Mouse (Mus musculus): ENCODE measurements around the gene Vmn1r236. TPM values are rescaled to one million over a fixed set of nuclear protein-coding genes. Genes with fewer than 3 reads are reported as not detected.

Vmn1r236 gene
- total RNA-seq (2018; cell fraction: chromatin; rRNA removed): not detected
- not detected for total RNA-seq (2018; cell fraction: cytosol; rRNA removed)
- total RNA-seq (2018; cell fraction: nucleus; rRNA removed): not detected
- not detected in 3 replicates for polyA plus RNA-seq (2018)

GRCm38 (mm10) chr17:21282642-21283041, at the start of gene Vmn1r236:
TSS of gene Vmn1r236 (plus strand) at chr17:21282942.
- 82% methylated on average over 3 of the region's 3 CpGs for WGBS (ENCODE audit: missing documents)
- Histone ChIP-seq H3K36me3 (ENCODE audit: inconsistent target) (no peaks in the 10 kb centered on the region), H3K79me2 (ENCODE audit: inconsistent target) (no peaks in the 10 kb centered on the region), H3K27ac (no peak within 1 kb of the TSS), H3K4me3 (ENCODE audit: inconsistent target) (no peak within 1 kb of the TSS)

GRCm38 (mm10) chr17:21256111-21256510, 26.6 kb upstream of the Vmn1r236 start, which contains the start of gene Vmn1r235:
TSS of gene Vmn1r235 (plus strand) at chr17:21256411.
- Histone ChIP-seq H3K79me2 (ENCODE audit: inconsistent target) (no peaks in the 10 kb centered on the region), H3K27ac (no peak within 1 kb of the TSS), H3K36me3 (ENCODE audit: inconsistent target) (no peaks in the 10 kb centered on the region), H3K4me3 (ENCODE audit: inconsistent target) (no peak within 1 kb of the TSS)

- H3K4me3 ChIP-seq (ENCODE audit: inconsistent target): no peak overlapping the region
- no peak overlapping the region for H3K27ac ChIP-seq
- H3K79me2 ChIP-seq (ENCODE audit: inconsistent target): no peaks in the 10 kb centered on the region
- H3K36me3 ChIP-seq (ENCODE audit: inconsistent target): no peaks in the 10 kb centered on the region
- WGBS (ENCODE audit: missing documents): 23% methylated on average over 4 of the region's 4 CpGs
These were observed 10.6 kb upstream of the Vmn1r236 start for GRCm38 (mm10) chr17:21272103-21272502.

- no peak overlapping the region for H3K27ac ChIP-seq
- no peaks in the 10 kb centered on the region for H3K36me3 ChIP-seq (ENCODE audit: inconsistent target)
- no peak overlapping the region for H3K4me3 ChIP-seq (ENCODE audit: inconsistent target)
- no peaks in the 10 kb centered on the region for H3K79me2 ChIP-seq (ENCODE audit: inconsistent target)
These were observed 1.7 kb downstream of the Vmn1r236 start for GRCm38 (mm10) chr17:21284395-21284794.

- no peaks in the 10 kb centered on the region for H3K36me3 ChIP-seq (ENCODE audit: inconsistent target)
- H3K4me3 ChIP-seq (ENCODE audit: inconsistent target): no peak overlapping the region
- H3K27ac ChIP-seq: no peak overlapping the region
- H3K79me2 ChIP-seq (ENCODE audit: inconsistent target): no peaks in the 10 kb centered on the region
These were observed 7.0 kb downstream of the Vmn1r236 start for GRCm38 (mm10) chr17:21289695-21290094.

- H3K36me3 ChIP-seq (ENCODE audit: inconsistent target): no peaks in the 10 kb centered on the region
- H3K79me2 ChIP-seq (ENCODE audit: inconsistent target): no peaks in the 10 kb centered on the region
- no peak within 1 kb of the TSS for H3K4me3 ChIP-seq (ENCODE audit: inconsistent target)
- H3K27ac ChIP-seq: no peak within 1 kb of the TSS
These were observed 28.8 kb downstream of the Vmn1r236 start, which contains the start of gene Vmn1r237 for GRCm38 (mm10) chr17:21311565-21311964. TSS of gene Vmn1r237 (plus strand) at chr17:21311865.

Other genes with a start within 250 kb of the Vmn1r236 start
- gene Vmn1r234, start 56.9 kb upstream of the Vmn1r236 start, polyA plus RNA-seq (2018): not detected in 3 replicates
- gene Vmn1r235, start 26.5 kb upstream of the Vmn1r236 start, polyA plus RNA-seq (2018): not detected in 3 replicates
- not detected in 3 replicates for gene Vmn1r237, start 28.9 kb downstream of the Vmn1r236 start, polyA plus RNA-seq (2018)
- 3.9 to 6.9 TPM (median 4.9 TPM) in 3 replicates for gene Zfp677, start 100.8 kb downstream of the Vmn1r236 start, polyA plus RNA-seq (2018)
- 2.9 to 5.2 TPM (median 4.6 TPM) in 3 replicates for gene Zfp54, start 140.3 kb downstream of the Vmn1r236 start, polyA plus RNA-seq (2018)
- gene Zfp51, start 167.4 kb downstream of the Vmn1r236 start, polyA plus RNA-seq (2018): 5.0 to 11.8 TPM (median 7.5 TPM) in 3 replicates
- 5.6 to 11.7 TPM (median 10.3 TPM) in 3 replicates for gene Zfp53, start 206.1 kb downstream of the Vmn1r236 start, polyA plus RNA-seq (2018)